Mouse (Mus musculus) myocyte (in vitro differentiated cells): ENCODE data around the gene Abca1. TPM values are rescaled to one million over a fixed set of nuclear protein-coding genes. Genes with fewer than 3 reads are reported as not detected.

ENCODE experiments used
- H3K27me3 ChIP-seq: one replicate; pipeline ENCODE4 v1.6.1; 2011; ENCODE audit not compliant: control insufficient read depth, insufficient read depth, insufficient read length
- H3K36me3 ChIP-seq: one replicate; pipeline ENCODE4 v1.6.1; 2011; ENCODE audit not compliant: control insufficient read depth, insufficient read depth
- H3K4me2 ChIP-seq: one replicate; pipeline ENCODE4 v1.6.1; 2011; ENCODE audit warnings: low read depth, control low read depth
- H3K4me3 ChIP-seq: one replicate; pipeline ENCODE4 v1.5.1; 2011; ENCODE audit warnings: mild to moderate bottlenecking, control low read depth, moderate library complexity
- H3K79me2 ChIP-seq: one replicate; pipeline ENCODE4 v1.6.1; 2011; ENCODE audit not compliant: control insufficient read depth, insufficient read depth
- H3ac ChIP-seq: one replicate; pipeline ENCODE4 v1.6.1; 2011; ENCODE audit not compliant: control insufficient read depth, insufficient read length
- CEBPB ChIP-seq: IDR thresholded peaks from 2 replicates; pipeline ENCODE4 v1.6.1; 2011; ENCODE audit warnings: mild to moderate bottlenecking, moderate library complexity; ENCODE audit not compliant: poor library complexity, insufficient read depth, severe bottlenecking
- E2F4 ChIP-seq: IDR thresholded peaks from one replicate; pipeline ENCODE4 v1.6.1; 2011; ENCODE audit warnings: mild to moderate bottlenecking, control low read depth, moderate library complexity; ENCODE audit not compliant: insufficient read depth
- MAX ChIP-seq: IDR thresholded peaks from one replicate; pipeline ENCODE4 v1.6.1; 2011; ENCODE audit warnings: low read depth, mild to moderate bottlenecking, control low read depth
- MYOD1 ChIP-seq, 3 experiments: IDR thresholded peaks; one replicate each; pipeline ENCODE4 v1.6.1; 2011; ENCODE audit warnings: control low read depth in 2 of 3, low read depth in 2 of 3, mild to moderate bottlenecking in 2 of 3, moderate library complexity in 1 of 3; ENCODE audit not compliant: insufficient read length in 2 of 3, control insufficient read depth in 1 of 3
- MYOG ChIP-seq, 3 experiments: IDR thresholded peaks; one replicate each; pipeline ENCODE4 v1.6.1; 2011; ENCODE audit warnings: control low read depth in 2 of 3, low read depth in 2 of 3, mild to moderate bottlenecking in 2 of 3; ENCODE audit not compliant: insufficient read length in 2 of 3, control insufficient read depth in 1 of 3, insufficient read depth in 1 of 3
- POLR2A ChIP-seq: IDR thresholded peaks from one replicate; pipeline ENCODE4 v1.6.1; 2011; ENCODE audit warnings: low read depth, mild to moderate bottlenecking, control low read depth, moderate library complexity; ENCODE audit not compliant: insufficient read length
- POLR2AphosphoS2 ChIP-seq: IDR thresholded peaks from one replicate; pipeline ENCODE4 v1.6.1; 2011; ENCODE audit warnings: low read depth, control low read depth; ENCODE audit not compliant: insufficient read length
- REST ChIP-seq: IDR thresholded peaks from one replicate; pipeline ENCODE4 v1.6.1; 2011; ENCODE audit warnings: mild to moderate bottlenecking, control low read depth, moderate library complexity; ENCODE audit not compliant: insufficient read depth, insufficient read length
- SRF ChIP-seq: IDR thresholded peaks from one replicate; pipeline ENCODE4 v1.6.1; 2011; ENCODE audit warnings: low read depth; ENCODE audit not compliant: control insufficient read depth, insufficient read length
- TCF12 ChIP-seq: IDR thresholded peaks from one replicate; pipeline ENCODE4 v1.6.1; 2011; ENCODE audit warnings: mild to moderate bottlenecking, control low read depth; ENCODE audit not compliant: poor library complexity, insufficient read depth, severe bottlenecking
- TCF3 ChIP-seq: IDR thresholded peaks from one replicate; pipeline ENCODE4 v1.6.1; 2011; ENCODE audit warnings: low read depth, control low read depth; ENCODE audit not compliant: insufficient read length
- USF1 ChIP-seq: IDR thresholded peaks from one replicate; pipeline ENCODE4 v1.6.1; 2011; ENCODE audit warnings: low read depth, mild to moderate bottlenecking, control low read depth, moderate library complexity
- polyA plus RNA-seq: library from polyadenylated mRNA; unstranded; fragments of >200 nt; fragmentation: generic; extraction: Trizol; gene quantifications from one replicate; pipeline ENCODE4 v1.2.1, GENCODE M21; 2012; ENCODE audit warnings: missing spikeins

Gene Abca1
- polyA plus RNA-seq, 1 experiment, result 0.68 TPM

- Histone ChIP-seq H3K4me3 (no peak overlapping the region), H3ac (no peak overlapping the region), H3K36me3 (peaks cover 19% of the 10 kb centered on the region), H3K4me2 (no peak overlapping the region), H3K27me3 (no peaks in the 10 kb centered on the region), H3K79me2 (no peaks in the 10 kb centered on the region)
- TF ChIP-seq MYOD1 (IDR thresholded peaks at IDR 0.05; ENCODE audit: control insufficient read depth in 1 of 3, insufficient read length in 2 of 3, low read depth in 2 of 3), result no peak
- TF ChIP-seq CEBPB, result no peak
- no peak for TF ChIP-seq TCF12
- no peak for TF ChIP-seq MAX
- no peak for TF ChIP-seq TCF3
These were observed 144.7 kb downstream of the Abca1 start for GRCm38 (mm10) chr4:53015024-53015423.

DNA sequence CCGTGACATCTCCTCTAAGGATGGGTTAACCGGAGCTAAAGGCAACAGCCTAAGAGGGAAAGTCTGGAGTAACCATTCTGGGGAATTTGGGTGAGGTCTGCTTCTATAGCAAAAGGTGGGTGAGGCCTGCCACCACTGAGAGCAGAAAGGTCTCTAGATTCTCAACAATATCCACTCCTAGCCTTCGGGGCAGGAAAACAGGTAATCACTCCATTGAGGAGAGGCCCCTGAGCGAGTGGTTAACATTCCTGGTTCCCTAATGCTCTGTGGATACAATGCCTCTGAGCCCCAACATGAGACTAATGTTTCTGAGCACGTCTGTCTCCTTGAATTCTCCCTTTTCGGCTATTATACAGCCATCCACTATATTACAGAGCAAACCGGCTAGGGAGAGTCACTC, 145.3 kb downstream of the Abca1 start:
- Histone ChIP-seq H3K4me2 (no peak overlapping the region), H3K79me2 (no peaks in the 10 kb centered on the region), H3ac (no peak overlapping the region), H3K4me3 (no peak overlapping the region), H3K36me3 (peaks cover 18% of the 10 kb centered on the region), H3K27me3 (no peaks in the 10 kb centered on the region)
- no peak for TF ChIP-seq TCF3
- TF ChIP-seq MYOG (IDR thresholded peaks at IDR 0.05; ENCODE audit: control insufficient read depth in 1 of 3, insufficient read depth in 1 of 3, insufficient read length in 2 of 3, low read depth in 2 of 3), result no peak
- TF ChIP-seq MAX, result no peak
- TF ChIP-seq SRF, result no peak
- TF ChIP-seq TCF12, result no peak
- TF ChIP-seq USF1, result no peak
- TF ChIP-seq POLR2A, result no peak

GRCm38 (mm10) chr4:53011732-53012361, 147.8 kb downstream of the Abca1 start, which contains the start of gene Nipsnap3b:
Nipsnap3b (plus strand) TSS chr4:53011880.
- peak within 1 kb of the TSS; percentile 24 for H3K4me3 ChIP-seq
- H3K79me2 ChIP-seq, result no peaks in the 10 kb centered on the region
- peaks cover 9% of the 10 kb centered on the region for H3K36me3 ChIP-seq
- H3K27me3 ChIP-seq, result no peaks in the 10 kb centered on the region
- TF ChIP-seq TCF3 (no peak), POLR2AphosphoS2 (peak; percentile 36), POLR2A (peak; percentile 63)
- peak within 1 kb of the TSS; percentile 80 for H3K4me2 ChIP-seq
- no peak within 1 kb of the TSS for H3ac ChIP-seq

DNA sequence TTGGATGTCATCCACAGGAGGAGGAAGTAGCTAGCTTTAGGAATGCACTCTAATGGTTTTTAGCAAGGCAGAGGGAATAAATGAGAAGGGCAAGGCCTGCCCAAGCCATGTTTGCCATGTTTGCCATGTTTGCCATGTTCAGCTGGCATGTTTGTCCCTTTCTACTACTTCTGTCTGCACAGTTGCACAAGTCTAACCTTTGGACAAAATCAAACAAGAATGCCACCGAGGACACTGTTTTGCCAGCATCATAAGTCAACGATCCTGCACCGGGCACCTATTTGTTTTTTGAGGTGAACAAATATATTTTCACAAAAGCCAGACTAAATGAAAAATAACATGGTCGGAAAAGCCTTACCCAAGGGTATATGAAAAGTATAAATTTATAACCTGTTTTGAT, 149.8 kb downstream of the Abca1 start:
- no peak overlapping the region for H3K4me2 ChIP-seq
- no peak overlapping the region for H3ac ChIP-seq
- H3K79me2 ChIP-seq, result no peaks in the 10 kb centered on the region
- no peak for TF ChIP-seq POLR2A
- TF ChIP-seq MYOG (IDR thresholded peaks at IDR 0.05; ENCODE audit: control insufficient read depth in 1 of 3, insufficient read depth in 1 of 3, insufficient read length in 2 of 3, low read depth in 2 of 3), result no peak
- TF ChIP-seq REST, result no peak
- no peak for TF ChIP-seq USF1
- TF ChIP-seq CEBPB, result no peak
- H3K27me3 ChIP-seq, result no peaks in the 10 kb centered on the region
- H3K4me3 ChIP-seq, result no peak overlapping the region
- no peaks in the 10 kb centered on the region for H3K36me3 ChIP-seq

DNA sequence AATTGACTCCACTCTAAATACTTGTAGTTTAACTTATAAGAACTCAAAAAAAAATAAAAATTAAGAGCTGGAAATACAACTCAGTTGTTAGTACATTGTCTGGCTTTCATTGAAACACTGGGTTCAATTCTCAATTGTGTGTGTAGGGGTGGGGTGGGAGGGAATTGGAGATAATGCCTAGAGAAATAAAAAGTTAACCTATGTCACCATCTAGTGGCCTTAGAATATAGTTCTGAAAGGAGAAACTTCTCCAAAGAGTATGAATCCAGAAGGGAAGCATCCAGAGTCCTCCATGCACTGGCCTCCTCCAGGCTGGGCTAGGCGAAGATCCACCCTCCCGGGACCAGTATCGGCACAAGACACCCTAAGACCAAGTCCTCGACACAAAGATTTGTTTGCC, 150.5 kb downstream of the Abca1 start:
- Histone ChIP-seq H3K36me3 (no peaks in the 10 kb centered on the region), H3K4me2 (no peak overlapping the region), H3K79me2 (no peaks in the 10 kb centered on the region), H3K27me3 (no peaks in the 10 kb centered on the region), H3K4me3 (no peak overlapping the region), H3ac (no peak overlapping the region)
- TF ChIP-seq MYOD1 (IDR thresholded peaks at IDR 0.05; ENCODE audit: control insufficient read depth in 1 of 3, insufficient read length in 2 of 3, low read depth in 2 of 3) (no peak), MYOG (IDR thresholded peaks at IDR 0.05; ENCODE audit: control insufficient read depth in 1 of 3, insufficient read depth in 1 of 3, insufficient read length in 2 of 3, low read depth in 2 of 3) (no peak), REST (no peak), TCF12 (no peak), POLR2AphosphoS2 (no peak), POLR2A (no peak), E2F4 (no peak), CEBPB (no peak), SRF (no peak), MAX (no peak), TCF3 (no peak), USF1 (no peak)

GRCm38 (mm10) chr4:53000154-53000553, 159.5 kb downstream of the Abca1 start:
- no peaks in the 10 kb centered on the region for H3K79me2 ChIP-seq
- no peaks in the 10 kb centered on the region for H3K27me3 ChIP-seq
- no peak overlapping the region for H3K4me3 ChIP-seq
- TF ChIP-seq E2F4 (no peak), CEBPB (no peak)
- H3K4me2 ChIP-seq, result no peak overlapping the region
- H3K36me3 ChIP-seq, result no peaks in the 10 kb centered on the region
- no peak overlapping the region for H3ac ChIP-seq
